In the genomic region with DNA sequence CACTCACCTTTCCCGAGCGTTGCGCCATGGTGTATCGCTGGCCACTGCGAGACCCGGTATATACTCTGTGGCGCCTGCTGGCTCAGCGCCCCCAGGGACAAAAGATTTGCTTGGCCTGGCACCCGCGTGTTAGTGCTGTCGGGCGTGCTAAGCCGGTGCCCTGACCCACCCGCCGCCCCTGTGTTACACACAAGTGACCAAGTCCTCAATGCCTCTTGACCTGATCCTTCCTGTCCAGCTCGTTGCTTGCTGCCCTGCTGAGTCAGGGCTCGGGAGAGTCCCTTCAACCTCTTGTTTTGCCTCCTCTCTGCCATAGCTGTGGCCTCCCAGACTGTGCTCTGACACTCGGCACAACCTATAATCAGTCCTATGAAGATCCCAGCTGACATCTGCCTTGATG, we compare ENCODE assay signal across 20 mouse cellular contexts. TPM values are rescaled to one million over a fixed set of nuclear protein-coding genes. Genes with fewer than 3 reads are reported as not detected.
DNase-seq lines count a peak whose midpoint lies in the region; ATAC-seq and TF ChIP-seq lines count a peak whose summit lies in the region.
"Had no signal": no experiment of that assay in that cellular context is flagged by ENCODE, and none has a peak within 500 bp of the region (broad histone marks: within the 10 kb centered on the region; RNA-seq: fewer than 3 reads in every experiment).

A gene (minus strand): TSS at position 193 of the 400 bp plus-strand sequence.

- TF ChIP-seq CTCF in E14TG2a.4 (conservative IDR thresholded peaks at IDR 0.05; ENCODE audit: low read length), result no peak

- H3K9ac ChIP-seq in kidney, embryonic 14.5 days (ENCODE audit: low read depth, low read length), result no peak within 1 kb of the TSS
- no peak within 1 kb of the TSS for H3K9ac ChIP-seq in limb, embryonic 12.5 days (replicated peaks)
- H3K9ac ChIP-seq: embryonic facial prominence, embryonic 13.5 days; liver, postnatal 0 days; stomach, embryonic 15.5 days had no signal

- no peaks in the 10 kb centered on the region for H3K36me3 ChIP-seq in kidney, embryonic 14.5 days (ENCODE audit: control insufficient read depth, insufficient read depth, low read length)
- H3K36me3 ChIP-seq in E14TG2a.4 (ENCODE audit: insufficient read depth, low read length), result no peaks in the 10 kb centered on the region
- no peaks in the 10 kb centered on the region for H3K36me3 ChIP-seq in limb, embryonic 12.5 days
- H3K36me3 ChIP-seq: embryonic facial prominence, embryonic 13.5 days; G1E; stomach, embryonic 15.5 days had no signal

- 0 out of 2 replicates have a peak, but pooled peaks have one; percentile 15 for ATAC-seq in kidney, embryonic 14.5 days (ENCODE audit: low FRiP score, low TSS enrichment)
- ATAC-seq in limb, embryonic 12.5 days (ENCODE audit: insufficient number of reproducible peaks, insufficient read depth, low FRiP score, low TSS enrichment, low read depth), result 0 out of 2 replicates have a peak, but pooled peaks have one; percentile 37
- ATAC-seq: hindbrain, embryonic 16.5 days; liver, postnatal 0 days; midbrain, embryonic 16.5 days had no signal

- WGBS in kidney, embryonic 14.5 days, result 50% methylated on average over 18 of the region's 18 CpGs
- WGBS in limb, embryonic 12.5 days, result 49% methylated on average over 18 of the region's 18 CpGs

- H3K27me3 ChIP-seq in kidney, embryonic 14.5 days (ENCODE audit: control insufficient read depth, insufficient read depth, low read length), result no peaks in the 10 kb centered on the region
- peaks cover 17% of the 10 kb centered on the region for H3K27me3 ChIP-seq in E14TG2a.4 (ENCODE audit: insufficient read depth, low read length)
- H3K27me3 ChIP-seq in limb, embryonic 12.5 days, result peaks cover 5% of the 10 kb centered on the region
- H3K27me3 ChIP-seq: stomach, embryonic 15.5 days had no signal

- no peak within 1 kb of the TSS for H3K4me2 ChIP-seq in kidney, embryonic 14.5 days (replicated peaks; ENCODE audit: low read depth, low read length)
- H3K4me2 ChIP-seq in limb, embryonic 12.5 days, result no peak within 1 kb of the TSS
- H3K4me2 ChIP-seq: embryonic facial prominence, embryonic 13.5 days; stomach, embryonic 15.5 days had no signal

- H3K4me3 ChIP-seq in kidney, embryonic 14.5 days (ENCODE audit: low read length), result no peak within 1 kb of the TSS
- peak within 1 kb of the TSS; percentile 74 for H3K4me3 ChIP-seq in E14TG2a.4 (replicated peaks; ENCODE audit: low read length)
- no peak within 1 kb of the TSS for H3K4me3 ChIP-seq in limb, embryonic 12.5 days (replicated peaks)
- H3K4me3 ChIP-seq: embryonic facial prominence, embryonic 13.5 days; stomach, embryonic 15.5 days had no signal

- H3K4me1 ChIP-seq in kidney, embryonic 14.5 days (ENCODE audit: control insufficient read depth, insufficient read depth, low read length), result 0 out of 2 replicates have a peak, but pooled peaks cover 7% of the 10 kb centered on the region
- H3K4me1 ChIP-seq in E14TG2a.4 (replicated peaks; ENCODE audit: low read depth, low read length), result peaks cover 30% of the 10 kb centered on the region
- H3K4me1 ChIP-seq in limb, embryonic 12.5 days (replicated peaks), result no peaks in the 10 kb centered on the region; the same call in 1 of the 2 replicates

- no peak within 1 kb of the TSS for H3K27ac ChIP-seq in kidney, embryonic 14.5 days (ENCODE audit: low read depth, low read length)
- no peak within 1 kb of the TSS for H3K27ac ChIP-seq in limb, embryonic 12.5 days
- H3K27ac ChIP-seq: embryonic facial prominence, embryonic 13.5 days; stomach, embryonic 15.5 days had no signal

- no peaks in the 10 kb centered on the region for H3K9me3 ChIP-seq in kidney, embryonic 14.5 days (ENCODE audit: control insufficient read depth, low read length)
- H3K9me3 ChIP-seq in E14TG2a.4 (ENCODE audit: low read length), result peaks cover 4% of the 10 kb centered on the region; the same call in 1 of the 2 replicates
- no peaks in the 10 kb centered on the region for H3K9me3 ChIP-seq in limb, embryonic 12.5 days
- H3K9me3 ChIP-seq: embryonic facial prominence, embryonic 13.5 days; G1E; stomach, embryonic 15.5 days had no signal

- no peak for DNase-seq in kidney, postnatal 25 days
- peak; percentile 52 for DNase-seq in ZHBTc4 (ENCODE audit: low read depth, low spot score)
- DNase-seq in frontal cortex, postnatal 14 days (ENCODE audit: low spot score in 2 of 2), result no peak
- no peak for DNase-seq in right cerebral cortex, postnatal 10 days (ENCODE audit: low spot score in 2 of 2)
- DNase-seq in layer of hippocampus, adult 11-12 months (ENCODE audit: low spot score), result no peak
- DNase-seq: cerebellum, postnatal 25 days; gastrocnemius, postnatal 14 days; heart, postnatal 14 days; kidney, adult 2 months; liver, postnatal 0 days; spleen, adult 18-20 months had no signal

RNA-seq across cellular contexts. Expression of the gene that starts here (rescaled TPM):
- polyA plus RNA-seq in kidney, embryonic 14.5 days (2014; fragmentation: Nextera tagmentation; extraction: Ambion mirVana), result 1.7 and 2.6 TPM in 2 replicates
- polyA plus RNA-seq in limb, embryonic 12.5 days (2016; fragmentation: Nextera tagmentation; extraction: Ambion mirVana), result 1.6 TPM in 1 of 2 replicates, not detected in the other
- polyA plus RNA-seq: C2C12 had no signal
